Mouse (Mus musculus): Measurements from ENCODE around the gene Gar1. TPM values are rescaled to one million over a fixed set of nuclear protein-coding genes. Genes with fewer than 3 reads are reported as not detected.

Gene Gar1
- polyA plus RNA-seq, 2 experiments, result 41.3 to 119 TPM

GRCm38 (mm10) chr3:129820847-129821246 lies 10.3 kb downstream of the Gar1 start:
- DNase-seq (ENCODE audit: low spot score) (no peak), ATAC-seq (ENCODE audit: low FRiP score, low read depth) (no peak)
- Histone ChIP-seq H3K9ac (ENCODE audit: low read depth, low read length, severe bottlenecking) (no peak overlapping the region), H3K27me3 (ENCODE audit: control insufficient read depth, insufficient read depth, low read length) (no peaks in the 10 kb centered on the region), H3K27ac (replicated peaks; ENCODE audit: low read depth, low read length) (no peak overlapping the region), H3K4me3 (replicated peaks; ENCODE audit: low read length) (no peak overlapping the region), H3K36me3 (ENCODE audit: control insufficient read depth, insufficient read depth, low read length) (peaks cover 32% of the 10 kb centered on the region), H3K9me3 (ENCODE audit: control insufficient read depth, low read length) (no peaks in the 10 kb centered on the region), H3K4me2 (replicated peaks; ENCODE audit: low read depth, low read length, severe bottlenecking) (no peak overlapping the region), H3K4me1 (ENCODE audit: control insufficient read depth, insufficient read depth, low read length) (no peaks in the 10 kb centered on the region)
- WGBS, result 73% methylated on average over 9 of the region's 9 CpGs
- no peak for TF ChIP-seq POLR2A (IDR thresholded peaks at IDR 0.05; ENCODE audit: borderline replicate concordance, extremely low read depth, insufficient read depth, insufficient read length)

DNA sequence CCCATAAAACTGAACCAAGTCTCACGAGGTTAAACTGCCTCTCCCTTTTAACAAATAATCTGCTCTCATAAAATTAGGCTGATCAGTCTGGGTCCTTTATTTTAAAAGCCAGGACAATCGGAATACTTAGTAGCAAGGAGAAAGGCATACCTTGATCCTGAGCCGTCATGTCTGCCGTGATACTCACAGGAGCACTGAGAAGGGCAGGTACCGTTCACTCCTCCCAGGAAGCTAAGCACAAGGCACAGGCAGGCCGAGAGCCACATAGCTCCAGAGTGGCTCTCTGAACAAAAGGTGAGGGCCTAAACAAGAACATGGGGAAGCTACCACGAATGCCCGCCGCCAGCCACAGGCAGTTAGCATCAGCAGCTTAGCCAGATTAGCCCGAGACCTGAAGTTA lies 27.4 kb downstream of the Gar1 start, which contains the start of gene Lrit3:
Lrit3 (minus strand) TSS at position 266 of the 400 bp plus-strand sequence.
- no peaks in the 10 kb centered on the region for H3K9me3 ChIP-seq (ENCODE audit: control insufficient read depth, low read length)

DNA sequence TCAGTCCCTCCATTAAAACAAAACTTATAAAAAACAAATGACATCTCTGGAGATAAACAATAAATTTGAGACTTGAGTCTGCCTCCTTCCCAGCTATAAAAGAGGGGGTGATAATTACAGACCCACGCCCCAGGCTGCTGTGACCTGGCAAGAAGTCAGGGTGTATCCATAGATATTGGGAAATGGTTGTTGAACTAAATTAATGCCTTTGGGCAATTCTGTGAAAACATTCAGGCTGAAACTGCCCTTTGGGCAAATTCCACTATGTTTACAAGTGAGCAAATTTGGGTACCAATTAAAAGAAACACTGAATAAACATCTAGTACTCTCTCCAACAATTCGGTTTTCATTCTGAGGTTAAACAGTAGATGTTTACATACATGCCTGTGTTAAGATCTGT lies 32.2 kb downstream of the Gar1 start:
- Histone ChIP-seq H3K36me3 (ENCODE audit: control insufficient read depth, insufficient read depth, low read length) (no peaks in the 10 kb centered on the region), H3K4me1 (ENCODE audit: control insufficient read depth, insufficient read depth, low read length) (no peaks in the 10 kb centered on the region), H3K9me3 (ENCODE audit: control insufficient read depth, low read length) (no peaks in the 10 kb centered on the region), H3K4me2 (replicated peaks; ENCODE audit: low read depth, low read length, severe bottlenecking) (no peak overlapping the region), H3K27ac (replicated peaks; ENCODE audit: low read depth, low read length) (no peak overlapping the region), H3K9ac (ENCODE audit: low read depth, low read length, severe bottlenecking) (no peak overlapping the region), H3K27me3 (ENCODE audit: control insufficient read depth, insufficient read depth, low read length) (no peaks in the 10 kb centered on the region), H3K4me3 (replicated peaks; ENCODE audit: low read length) (no peak overlapping the region)
- WGBS, result 57% methylated on average over 2 of the region's 2 CpGs
- ATAC-seq (ENCODE audit: low FRiP score, low read depth) (no peak), DNase-seq (ENCODE audit: low spot score) (no peak)
- no peak for TF ChIP-seq POLR2A (IDR thresholded peaks at IDR 0.05; ENCODE audit: borderline replicate concordance, extremely low read depth, insufficient read depth, insufficient read length)

More for the DNA sequence above, 27.4 kb downstream of the Gar1 start, which contains the start of gene Lrit3:
- Histone ChIP-seq H3K27me3 (ENCODE audit: control insufficient read depth, insufficient read depth, low read length) (no peaks in the 10 kb centered on the region), H3K4me1 (ENCODE audit: control insufficient read depth, insufficient read depth, low read length) (no peaks in the 10 kb centered on the region), H3K4me2 (replicated peaks; ENCODE audit: low read depth, low read length, severe bottlenecking) (no peak within 1 kb of the TSS), H3K4me3 (replicated peaks; ENCODE audit: low read length) (no peak within 1 kb of the TSS), H3K36me3 (ENCODE audit: control insufficient read depth, insufficient read depth, low read length) (no peaks in the 10 kb centered on the region), H3K9ac (ENCODE audit: low read depth, low read length, severe bottlenecking) (no peak within 1 kb of the TSS), H3K27ac (replicated peaks; ENCODE audit: low read depth, low read length) (no peak within 1 kb of the TSS)
- ATAC-seq (ENCODE audit: low FRiP score, low read depth) (no peak), DNase-seq (ENCODE audit: low spot score) (no peak)
- WGBS, result 71% methylated on average over 10 of the region's 10 CpGs
- no peak for TF ChIP-seq POLR2A (IDR thresholded peaks at IDR 0.05; ENCODE audit: borderline replicate concordance, extremely low read depth, insufficient read depth, insufficient read length)

- Histone ChIP-seq H3K27ac (replicated peaks; ENCODE audit: low read depth, low read length) (no peak overlapping the region), H3K4me3 (replicated peaks; ENCODE audit: low read length) (no peak overlapping the region), H3K27me3 (ENCODE audit: control insufficient read depth, insufficient read depth, low read length) (no peaks in the 10 kb centered on the region), H3K9me3 (ENCODE audit: control insufficient read depth, low read length) (no peaks in the 10 kb centered on the region), H3K36me3 (ENCODE audit: control insufficient read depth, insufficient read depth, low read length) (no peaks in the 10 kb centered on the region), H3K9ac (ENCODE audit: low read depth, low read length, severe bottlenecking) (no peak overlapping the region), H3K4me1 (ENCODE audit: control insufficient read depth, insufficient read depth, low read length) (no peaks in the 10 kb centered on the region), H3K4me2 (replicated peaks; ENCODE audit: low read depth, low read length, severe bottlenecking) (no peak overlapping the region)
- ATAC-seq (ENCODE audit: low FRiP score, low read depth) (no peak), DNase-seq (ENCODE audit: low spot score) (no peak)
- no peak for TF ChIP-seq POLR2A (IDR thresholded peaks at IDR 0.05; ENCODE audit: borderline replicate concordance, extremely low read depth, insufficient read depth, insufficient read length)
- 65% methylated on average over 11 of the region's 11 CpGs for WGBS
Observed at GRCm38 (mm10) chr3:129798551-129798950, 32.6 kb downstream of the Gar1 start.

GRCm38 (mm10) chr3:129797341-129797740 lies 33.9 kb downstream of the Gar1 start:
- H3K9me3 ChIP-seq (ENCODE audit: control insufficient read depth, low read length), result no peaks in the 10 kb centered on the region
- no peak overlapping the region for H3K4me2 ChIP-seq (replicated peaks; ENCODE audit: low read depth, low read length, severe bottlenecking)
- no peaks in the 10 kb centered on the region for H3K36me3 ChIP-seq (ENCODE audit: control insufficient read depth, insufficient read depth, low read length)
- ATAC-seq (ENCODE audit: low FRiP score, low read depth), result no peak
- H3K4me3 ChIP-seq (replicated peaks; ENCODE audit: low read length), result no peak overlapping the region
- whole genome bisulfite sequencing, result 75% methylated on average over 5 of the region's 5 CpGs
- H3K4me1 ChIP-seq (ENCODE audit: control insufficient read depth, insufficient read depth, low read length), result no peaks in the 10 kb centered on the region
- no peak for TF ChIP-seq POLR2A (IDR thresholded peaks at IDR 0.05; ENCODE audit: borderline replicate concordance, extremely low read depth, insufficient read depth, insufficient read length)
- no peak overlapping the region for H3K9ac ChIP-seq (ENCODE audit: low read depth, low read length, severe bottlenecking)
- no peak overlapping the region for H3K27ac ChIP-seq (replicated peaks; ENCODE audit: low read depth, low read length)
- no peak for DNase-seq (ENCODE audit: low spot score)
- no peaks in the 10 kb centered on the region for H3K27me3 ChIP-seq (ENCODE audit: control insufficient read depth, insufficient read depth, low read length)

DNA sequence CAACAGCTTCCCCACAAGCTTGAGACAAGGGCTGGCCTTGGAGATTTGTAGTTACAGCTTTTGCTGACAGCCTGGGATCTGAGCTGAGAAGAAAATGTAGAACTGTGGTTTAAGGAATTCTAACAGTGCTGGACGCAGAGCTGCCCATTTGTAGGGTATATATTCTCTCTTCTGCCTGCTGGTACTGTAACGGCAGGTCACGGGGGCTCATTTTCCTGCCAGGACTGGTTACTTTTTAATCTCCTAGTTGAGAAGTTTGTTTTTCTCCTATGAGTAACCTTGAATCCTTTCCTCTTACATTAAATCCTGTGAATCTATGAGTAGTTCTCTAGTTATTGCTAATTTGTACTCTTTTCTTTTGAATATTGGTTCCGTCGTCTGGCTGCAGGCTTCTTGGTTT lies 37.4 kb downstream of the Gar1 start:
- no peak for TF ChIP-seq POLR2A (IDR thresholded peaks at IDR 0.05; ENCODE audit: borderline replicate concordance, extremely low read depth, insufficient read depth, insufficient read length)
- Histone ChIP-seq H3K4me1 (ENCODE audit: control insufficient read depth, insufficient read depth, low read length) (no peaks in the 10 kb centered on the region), H3K4me3 (replicated peaks; ENCODE audit: low read length) (no peak overlapping the region), H3K27me3 (ENCODE audit: control insufficient read depth, insufficient read depth, low read length) (no peaks in the 10 kb centered on the region), H3K4me2 (replicated peaks; ENCODE audit: low read depth, low read length, severe bottlenecking) (no peak overlapping the region), H3K9ac (ENCODE audit: low read depth, low read length, severe bottlenecking) (no peak overlapping the region), H3K27ac (replicated peaks; ENCODE audit: low read depth, low read length) (no peak overlapping the region), H3K9me3 (ENCODE audit: control insufficient read depth, low read length) (no peaks in the 10 kb centered on the region), H3K36me3 (ENCODE audit: control insufficient read depth, insufficient read depth, low read length) (no peaks in the 10 kb centered on the region)
- no peak for ATAC-seq (ENCODE audit: low FRiP score, low read depth)
- 86% methylated on average over 5 of the region's 5 CpGs for WGBS
- no peak for DNase-seq (ENCODE audit: low spot score)
